Mouse (Mus musculus): ENCODE measurements around the gene Gpr119. TPM values are rescaled to one million over a fixed set of nuclear protein-coding genes. Genes with fewer than 3 reads are reported as not detected.

Gpr119 gene
- total RNA-seq (2012; rRNA removed): not detected in 2 replicates
- total RNA-seq (2014; rRNA removed): not detected in 2 replicates
- not detected in 2 replicates for polyA plus RNA-seq (2012; ENCODE audit: insufficient read length, low read depth)

- TF ChIP-seq JUN (IDR thresholded peaks at IDR 0.05; ENCODE audit: insufficient read depth, low read depth, low read length): no peak
- TF ChIP-seq ZNF384 (IDR thresholded peaks at IDR 0.05; ENCODE audit: low read depth, low read length): no peak
- no peak for TF ChIP-seq USF2 (conservative IDR thresholded peaks at IDR 0.05; ENCODE audit: low read depth, low read length)
- no peak for TF ChIP-seq KAT2A (IDR thresholded peaks at IDR 0.05; ENCODE audit: insufficient replicate concordance, low read length)
- no peak for TF ChIP-seq HCFC1 (IDR thresholded peaks at IDR 0.05; ENCODE audit: low read depth, low read length)
- TF ChIP-seq ELF1 (IDR thresholded peaks at IDR 0.05; ENCODE audit: low read depth, low read length): no peak
- TF ChIP-seq RCOR1 (conservative IDR thresholded peaks at IDR 0.05; ENCODE audit: low read depth, low read length): no peak
- TF ChIP-seq MAFK (IDR thresholded peaks at IDR 0.05; ENCODE audit: insufficient replicate concordance, low read length): no peak
- no peak for TF ChIP-seq ZMIZ1 (IDR thresholded peaks at IDR 0.05; ENCODE audit: low read depth, low read length)
- no peak for TF ChIP-seq EP300 (IDR thresholded peaks at IDR 0.05; ENCODE audit: low read length)
- no peak for TF ChIP-seq E2F4 (IDR thresholded peaks at IDR 0.05; ENCODE audit: insufficient replicate concordance, low read depth, low read length)
- TF ChIP-seq GABPA (IDR thresholded peaks at IDR 0.05; ENCODE audit: insufficient replicate concordance, low read depth, low read length): no peak
- TF ChIP-seq RAD21 (IDR thresholded peaks at IDR 0.05; ENCODE audit: low read depth, low read length): no peak
- TF ChIP-seq MAZ (IDR thresholded peaks at IDR 0.05; ENCODE audit: low read depth, low read length): no peak
- in situ Hi-C loops (cut with MboI; ENCODE audit: low pct_ligation_motif_present, low pct_unique_long_range_greater_than_20kb, low sequenced_read_pairs) (no loop called here), dilution Hi-C loops (cut with MboI; ENCODE audit: extremely low pct_ligation_motif_present, extremely low pct_unique_long_range_greater_than_20kb, low sequenced_read_pairs) (no loop called here)
Measured at GRCm38 (mm10) chrX:48674171-48674570, at the start of gene Gpr119. Gene Gpr119 (minus strand): TSS chrX:48674478.

GRCm38 (mm10) chrX:48712846-48713245 lies 38.6 kb upstream of the Gpr119 start:
- in situ Hi-C loops (cut with MboI; ENCODE audit: low pct_ligation_motif_present, low pct_unique_long_range_greater_than_20kb, low sequenced_read_pairs): no loop called here

More at GRCm38 (mm10) chrX:48674171-48674570, at the start of gene Gpr119:
- no peaks in the 10 kb centered on the region for H3K79me2 ChIP-seq (replicated peaks; ENCODE audit: control insufficient read depth, extremely low read depth, insufficient read depth, poor library complexity, severe bottlenecking)
- H3K9ac ChIP-seq (ENCODE audit: insufficient read depth, low read depth): no peak within 1 kb of the TSS
- H3K36me3 ChIP-seq (replicated peaks in 1 of 2; ENCODE audit: control insufficient read depth in 1 of 2, insufficient read depth in 1 of 2, low read length in 1 of 2): no peaks in the 10 kb centered on the region
- peaks cover 0 to 2% of the 10 kb centered on the region in 2 experiments; a peak in 1 of 4 replicates for H3K4me1 ChIP-seq (ENCODE audit: control insufficient read depth in 1 of 2, insufficient read depth in 2 of 2)
- H3K4me2 ChIP-seq (ENCODE audit: insufficient read depth, low read depth, poor library complexity, severe bottlenecking): peak within 1 kb of the TSS; percentile 21; the same call in 1 of the 2 replicates
- no peak within 1 kb of the TSS for H3K4me3 ChIP-seq (replicated peaks in 1 of 3; ENCODE audit: low read depth in 2 of 3, low read length in 2 of 3, poor library complexity in 1 of 3)
- H3K9me3 ChIP-seq (replicated peaks; ENCODE audit: low read length): no peaks in the 10 kb centered on the region
- no peaks in the 10 kb centered on the region for H3K27me3 ChIP-seq (replicated peaks)
- no peak for DNase-seq (ENCODE audit: extremely low read depth)
- H3K27ac ChIP-seq (ENCODE audit: insufficient read depth, low read depth): no peak within 1 kb of the TSS

More at GRCm38 (mm10) chrX:48712846-48713245, 38.6 kb upstream of the Gpr119 start:
- H3K4me2 ChIP-seq (ENCODE audit: insufficient read depth, low read depth, poor library complexity, severe bottlenecking): no peak overlapping the region
- H3K4me3 ChIP-seq (replicated peaks in 1 of 3; ENCODE audit: low read depth in 2 of 3, low read length in 2 of 3, poor library complexity in 1 of 3): no peak overlapping the region
- H3K9ac ChIP-seq (ENCODE audit: insufficient read depth, low read depth): no peak overlapping the region
- no peak overlapping the region for H3K27ac ChIP-seq (ENCODE audit: insufficient read depth, low read depth)
- peak; percentile 3 for DNase-seq (ENCODE audit: extremely low read depth)
- no peaks in the 10 kb centered on the region for H3K4me1 ChIP-seq (ENCODE audit: control insufficient read depth in 1 of 2, insufficient read depth in 2 of 2)
- no peaks in the 10 kb centered on the region for H3K9me3 ChIP-seq (replicated peaks; ENCODE audit: low read length)
- no peaks in the 10 kb centered on the region for H3K27me3 ChIP-seq (replicated peaks)
- peaks cover 9 to 38% of the 10 kb centered on the region in 2 experiments for H3K36me3 ChIP-seq (replicated peaks in 1 of 2; ENCODE audit: control insufficient read depth in 1 of 2, insufficient read depth in 1 of 2, low read length in 1 of 2)
- TF ChIP-seq JUN (IDR thresholded peaks at IDR 0.05; ENCODE audit: insufficient read depth, low read depth, low read length) (no peak), USF1 (IDR thresholded peaks at IDR 0.05; ENCODE audit: low read depth, low read length) (no peak), CHD1 (IDR thresholded peaks at IDR 0.05; ENCODE audit: low read depth, low read length) (no peak), NELFE (IDR thresholded peaks at IDR 0.05; ENCODE audit: low read depth, low read length) (no peak), CHD2 (IDR thresholded peaks at IDR 0.05; ENCODE audit: low read length) (no peak), POLR2AphosphoS2 (IDR thresholded peaks at IDR 0.05; ENCODE audit: low read depth, low read length) (no peak), PAX5 (IDR thresholded peaks at IDR 0.05; ENCODE audit: low read length) (no peak), MAX (IDR thresholded peaks at IDR 0.05; ENCODE audit: low read length) (no peak), IRF4 (IDR thresholded peaks at IDR 0.05; ENCODE audit: low read depth, low read length) (no peak), MXI1 (IDR thresholded peaks at IDR 0.05; ENCODE audit: low read depth, low read length) (no peak), MEF2A (IDR thresholded peaks at IDR 0.05; ENCODE audit: borderline replicate concordance, low read depth, low read length) (no peak), RCOR1 (conservative IDR thresholded peaks at IDR 0.05; ENCODE audit: low read depth, low read length) (no peak), SMC3 (IDR thresholded peaks at IDR 0.05; ENCODE audit: low read depth, low read length) (no peak), ETS1 (conservative IDR thresholded peaks at IDR 0.05; ENCODE audit: low read depth, low read length) (no peak), EP300 (IDR thresholded peaks at IDR 0.05; ENCODE audit: low read length) (no peak), USF2 (conservative IDR thresholded peaks at IDR 0.05; ENCODE audit: low read depth, low read length) (no peak), KAT2A (IDR thresholded peaks at IDR 0.05; ENCODE audit: insufficient replicate concordance, low read length) (no peak), CTCF (conservative IDR thresholded peaks at IDR 0.05 in 1 of 2, IDR thresholded peaks at IDR 0.05 in 1 of 2; ENCODE audit: low read depth in 2 of 2, low read length in 2 of 2) (no peak), JUND (conservative IDR thresholded peaks at IDR 0.05; ENCODE audit: low read depth, low read length) (no peak)
- no peaks in the 10 kb centered on the region for H3K79me2 ChIP-seq (replicated peaks; ENCODE audit: control insufficient read depth, extremely low read depth, insufficient read depth, poor library complexity, severe bottlenecking)
- dilution Hi-C loops (cut with MboI; ENCODE audit: extremely low pct_ligation_motif_present, extremely low pct_unique_long_range_greater_than_20kb, low sequenced_read_pairs): no loop called here
